Mouse (Mus musculus): ENCODE measurements around the gene Zfp526. TPM values are rescaled to one million over a fixed set of nuclear protein-coding genes. Genes with fewer than 3 reads are reported as not detected.

The Zfp526 gene
- total and polyA plus RNA-seq, 3 experiments, result 9.5 to 14.8 TPM; not detected in 1

GRCm38 (mm10) chr7:25251071-25251791, 30.0 kb downstream of the Zfp526 start:
- Histone ChIP-seq H3K27me3 (ENCODE audit: control insufficient read depth in 1 of 2, insufficient read depth in 2 of 2, low read length in 2 of 2) (no peaks in the 10 kb centered on the region), H3K79me2 (ENCODE audit: control insufficient read depth, insufficient read depth, low read length, poor library complexity) (peaks cover 32% of the 10 kb centered on the region), H3K4me3 (ENCODE audit: control insufficient read depth in 1 of 2, insufficient read depth in 1 of 2, low read depth in 2 of 2, low read length in 2 of 2) (peak overlapping the region; percentile 58 to 99), H3K4me1 (ENCODE audit: control insufficient read depth in 1 of 2, insufficient read depth in 2 of 2, low read length in 2 of 2) (peaks cover 0 to 7% of the 10 kb centered on the region in 2 experiments; a peak in 3 of 4 replicates), H3K36me3 (ENCODE audit: control insufficient read depth in 1 of 2, insufficient read depth in 2 of 2, low read length in 2 of 2) (peaks cover 0 to 2% of the 10 kb centered on the region in 2 experiments; a peak in 2 of 4 replicates), H3K9ac (ENCODE audit: control insufficient read depth, low read depth, low read length, poor library complexity, severe bottlenecking) (peak overlapping the region; percentile 73), H3K27ac (ENCODE audit: control insufficient read depth, low read depth, low read length) (peak overlapping the region; percentile 35), H3K9me3 (replicated peaks; ENCODE audit: insufficient read depth, low read length) (no peaks in the 10 kb centered on the region)
- TF ChIP-seq ETS1 (IDR thresholded peaks at IDR 0.05; ENCODE audit: low read depth, low read length) (0 out of 2 replicates have a peak, but pooled peaks have one; percentile 8), NELFE (IDR thresholded peaks at IDR 0.05; ENCODE audit: low read depth, low read length) (no peak), SMC3 (IDR thresholded peaks at IDR 0.05; ENCODE audit: low read depth, low read length) (no peak), GABPA (IDR thresholded peaks at IDR 0.05; ENCODE audit: low read depth, low read length) (no peak), ZKSCAN1 (IDR thresholded peaks at IDR 0.05; ENCODE audit: low read depth, low read length) (no peak), MXI1 (IDR thresholded peaks at IDR 0.05; ENCODE audit: low read depth, low read length) (peak; percentile 43), HCFC1 (IDR thresholded peaks at IDR 0.05; ENCODE audit: low read depth, low read length) (peak; percentile 7; the same call in 1 of the 2 replicates), POLR2A (IDR thresholded peaks at IDR 0.05; ENCODE audit: control insufficient read depth in 1 of 2, insufficient read depth in 1 of 2, low read depth in 1 of 2, low read length in 2 of 2, poor library complexity in 1 of 2) (peak in 1 of 2 experiments; percentile 3; a peak in 1 of 4 replicates), EP300 (IDR thresholded peaks at IDR 0.05; ENCODE audit: low read depth in 1 of 2, low read length in 2 of 2) (0 out of 4 replicates have a peak, but pooled peaks of 1 of the 2 experiments have one; percentile 4), SIN3A (IDR thresholded peaks at IDR 0.05; ENCODE audit: low read length) (peak; percentile 30; the same call in 1 of the 2 replicates), RCOR1 (IDR thresholded peaks at IDR 0.05; ENCODE audit: low read depth, low read length) (no peak; the same call in 1 of the 2 replicates), POLR2AphosphoS2 (IDR thresholded peaks at IDR 0.05; ENCODE audit: low read length) (no peak; the same call in 1 of the 2 replicates)
- peak; percentile 72 for DNase-seq (ENCODE audit: low read depth, low spot score)

- Histone ChIP-seq H3K36me3 (ENCODE audit: control insufficient read depth in 1 of 2, insufficient read depth in 2 of 2, low read length in 2 of 2) (peaks cover 0 to 2% of the 10 kb centered on the region in 2 experiments; a peak in 2 of 4 replicates), H3K9ac (ENCODE audit: control insufficient read depth, low read depth, low read length, poor library complexity, severe bottlenecking) (peak overlapping the region; percentile 73), H3K27ac (ENCODE audit: control insufficient read depth, low read depth, low read length) (no peak overlapping the region), H3K9me3 (replicated peaks; ENCODE audit: insufficient read depth, low read length) (no peaks in the 10 kb centered on the region), H3K79me2 (ENCODE audit: control insufficient read depth, insufficient read depth, low read length, poor library complexity) (peaks cover 32% of the 10 kb centered on the region), H3K27me3 (ENCODE audit: control insufficient read depth in 1 of 2, insufficient read depth in 2 of 2, low read length in 2 of 2) (no peaks in the 10 kb centered on the region), H3K4me3 (ENCODE audit: control insufficient read depth in 1 of 2, insufficient read depth in 1 of 2, low read depth in 2 of 2, low read length in 2 of 2) (peak overlapping the region; percentile 58 to 99), H3K4me1 (ENCODE audit: control insufficient read depth in 1 of 2, insufficient read depth in 2 of 2, low read length in 2 of 2) (peaks cover 0 to 7% of the 10 kb centered on the region in 2 experiments; a peak in 3 of 4 replicates)
- no peak for DNase-seq (ENCODE audit: low read depth, low spot score)
- TF ChIP-seq ZKSCAN1 (IDR thresholded peaks at IDR 0.05; ENCODE audit: low read depth, low read length) (no peak), ETS1 (IDR thresholded peaks at IDR 0.05; ENCODE audit: low read depth, low read length) (0 out of 2 replicates have a peak, but pooled peaks have one; percentile 1), MAFK (IDR thresholded peaks at IDR 0.05; ENCODE audit: borderline replicate concordance, low read depth, low read length) (no peak)
Observed at GRCm38 (mm10) chr7:25251822-25252221, 30.6 kb downstream of the Zfp526 start.
